Mouse (Mus musculus): ENCODE measurements at regions not wholly inside any gene's neighbourhood (a gene's known extent, or its start where the extent isn't known, plus 50 kb on each side); places are given as distances from the start of the nearest gene placed in this dataset.

- DNase-seq, result no peak
Observed at GRCm38 (mm10) chr2:137974651-137975050, 281.7 kb upstream of the Btbd3 start.

GRCm38 (mm10) chr2:137969156-137969555 is 287.2 kb upstream of the Btbd3 start:
- DNase-seq, result no peak

- DNase-seq, result no peak
Observed at GRCm38 (mm10) chr2:137966460-137967076, 289.8 kb upstream of the Btbd3 start.

- DNase-seq, result no peak
Observed at GRCm38 (mm10) chr2:137954830-137955229, 301.5 kb upstream of the Btbd3 start.

GRCm38 (mm10) chr2:137953144-137953543 is 303.2 kb upstream of the Btbd3 start:
- DNase-seq, result no peak

GRCm38 (mm10) chr2:137951942-137952341 is 304.4 kb upstream of the Btbd3 start:
- DNase-seq, result no peak

GRCm38 (mm10) chr2:137950931-137951330 is 305.4 kb upstream of the Btbd3 start:
- DNase-seq, result no peak

- DNase-seq, result peak; percentile 59 to 85
Observed at GRCm38 (mm10) chr2:137942753-137943152, 313.6 kb upstream of the Btbd3 start.

- no peak for DNase-seq
Observed at GRCm38 (mm10) chr2:137939591-137939990, 316.8 kb upstream of the Btbd3 start.

- DNase-seq, result no peak
Observed at GRCm38 (mm10) chr2:137938831-137939480, 317.4 kb upstream of the Btbd3 start.

GRCm38 (mm10) chr2:137936613-137937012 is 319.8 kb upstream of the Btbd3 start:
- DNase-seq, result no peak

- no peak for DNase-seq
Observed at GRCm38 (mm10) chr2:137932931-137933330, 323.4 kb upstream of the Btbd3 start.

GRCm38 (mm10) chr2:137932488-137932887 is 323.9 kb upstream of the Btbd3 start:
- DNase-seq, result no peak

GRCm38 (mm10) chr2:137925488-137925887 is 330.9 kb upstream of the Btbd3 start:
- DNase-seq, result no peak

- no peak for DNase-seq
Observed at GRCm38 (mm10) chr2:137924576-137924975, 331.8 kb upstream of the Btbd3 start.

GRCm38 (mm10) chr2:137898425-137898824 is 357.9 kb upstream of the Btbd3 start:
- no peak for DNase-seq

- DNase-seq, result no peak
Observed at GRCm38 (mm10) chr2:137880211-137881031, 375.9 kb upstream of the Btbd3 start.

GRCm38 (mm10) chr2:137869676-137870075 is 386.7 kb upstream of the Btbd3 start:
- DNase-seq, result peak in 1 of 2 experiments; percentile 27

- DNase-seq, result no peak
Observed at GRCm38 (mm10) chr2:137854494-137854893, 401.9 kb upstream of the Btbd3 start.

- DNase-seq, result no peak
Observed at GRCm38 (mm10) chr2:137853399-137854259, 402.7 kb upstream of the Btbd3 start.

GRCm38 (mm10) chr2:137847901-137848300 is 408.5 kb upstream of the Btbd3 start:
- DNase-seq, result no peak

GRCm38 (mm10) chr2:137827814-137828374 is 428.5 kb upstream of the Btbd3 start:
- DNase-seq, result no peak

Measured in kidney, postnatal 25 days (tissue).